Comparison of ENCODE assay signal across 8 mouse cellular contexts in the genomic region with DNA sequence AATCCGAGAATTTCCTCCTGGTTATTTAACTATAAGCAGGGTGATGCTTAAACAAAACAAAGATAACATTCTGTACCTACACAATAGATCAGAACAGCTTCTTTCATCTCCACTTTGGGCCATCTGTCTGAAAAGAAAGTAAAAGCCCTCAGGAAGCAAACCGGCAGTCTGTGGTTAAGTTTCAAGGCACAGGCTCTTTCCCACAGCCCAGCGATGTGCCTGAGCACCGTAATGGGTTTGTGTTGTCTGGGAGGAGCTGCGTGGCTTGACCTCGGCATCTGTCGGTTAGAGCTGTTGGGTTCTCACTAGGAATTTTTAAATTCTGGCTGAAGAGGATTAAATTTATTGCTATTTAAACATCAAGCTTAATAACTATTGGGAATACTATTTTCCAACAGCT.
DNase-seq lines count a peak whose midpoint lies in the region; ATAC-seq lines count a peak whose summit lies in the region.

No protein-coding gene starts in this region.

- H3K27ac ChIP-seq in hindbrain, embryonic 10.5 days = peak overlapping the region; percentile 87

- H3K27me3 ChIP-seq in hindbrain, embryonic 10.5 days (ENCODE audit: insufficient read depth, poor library complexity, severe bottlenecking) = no peaks in the 10 kb centered on the region

- peaks cover 48% of the 10 kb centered on the region for H3K4me1 ChIP-seq in hindbrain, embryonic 10.5 days (replicated peaks)

- no peak for DNase-seq in frontal cortex, postnatal 10 days (ENCODE audit: low spot score in 2 of 2)
- DNase-seq in Muller cell, postnatal 12 days (ENCODE audit: inconsistent ontology term) = peak; percentile 66
- peak; percentile 38 for DNase-seq in hindbrain, embryonic 10.5 days (ENCODE audit: low spot score)
- DNase-seq in thymus, postnatal 10 days (ENCODE audit: low spot score in 2 of 2) = peak; percentile 23 to 37
- DNase-seq in ovary, postnatal 14 days (ENCODE audit: low spot score) = no peak
- DNase-seq in urinary bladder, postnatal 25 days (ENCODE audit: low spot score) = no peak

- ATAC-seq in frontal cortex, adult (ENCODE audit: low TSS enrichment) = peak; percentile 67
- peak; percentile 68 for ATAC-seq in megakaryocyte-erythroid progenitor cell, adult 5-6 weeks (replicated peaks; ENCODE audit: low FRiP score, low TSS enrichment, poor library complexity, severe bottlenecking)

- no peak overlapping the region for H3K4me3 ChIP-seq in hindbrain, embryonic 10.5 days

- no peaks in the 10 kb centered on the region for H3K9me3 ChIP-seq in hindbrain, embryonic 10.5 days

- 15% methylated on average over 7 of the region's 7 CpGs for WGBS in hindbrain, embryonic 10.5 days

- no peaks in the 10 kb centered on the region for H3K36me3 ChIP-seq in hindbrain, embryonic 10.5 days

Comparison
In these comparisons a context has a peak if more than half of its experiments do, and no peak if none do; other contexts are left out.
1. DNase-seq: peak in Muller cell, postnatal 12 days (single experiment), hindbrain, embryonic 10.5 days (single experiment) and thymus, postnatal 10 days (2 of 2); none in frontal cortex, postnatal 10 days (0 of 2), ovary, postnatal 14 days (single experiment) and urinary bladder, postnatal 25 days (single experiment).